Comparison of ENCODE assay signal across 8 mouse cellular contexts in the genomic region with DNA sequence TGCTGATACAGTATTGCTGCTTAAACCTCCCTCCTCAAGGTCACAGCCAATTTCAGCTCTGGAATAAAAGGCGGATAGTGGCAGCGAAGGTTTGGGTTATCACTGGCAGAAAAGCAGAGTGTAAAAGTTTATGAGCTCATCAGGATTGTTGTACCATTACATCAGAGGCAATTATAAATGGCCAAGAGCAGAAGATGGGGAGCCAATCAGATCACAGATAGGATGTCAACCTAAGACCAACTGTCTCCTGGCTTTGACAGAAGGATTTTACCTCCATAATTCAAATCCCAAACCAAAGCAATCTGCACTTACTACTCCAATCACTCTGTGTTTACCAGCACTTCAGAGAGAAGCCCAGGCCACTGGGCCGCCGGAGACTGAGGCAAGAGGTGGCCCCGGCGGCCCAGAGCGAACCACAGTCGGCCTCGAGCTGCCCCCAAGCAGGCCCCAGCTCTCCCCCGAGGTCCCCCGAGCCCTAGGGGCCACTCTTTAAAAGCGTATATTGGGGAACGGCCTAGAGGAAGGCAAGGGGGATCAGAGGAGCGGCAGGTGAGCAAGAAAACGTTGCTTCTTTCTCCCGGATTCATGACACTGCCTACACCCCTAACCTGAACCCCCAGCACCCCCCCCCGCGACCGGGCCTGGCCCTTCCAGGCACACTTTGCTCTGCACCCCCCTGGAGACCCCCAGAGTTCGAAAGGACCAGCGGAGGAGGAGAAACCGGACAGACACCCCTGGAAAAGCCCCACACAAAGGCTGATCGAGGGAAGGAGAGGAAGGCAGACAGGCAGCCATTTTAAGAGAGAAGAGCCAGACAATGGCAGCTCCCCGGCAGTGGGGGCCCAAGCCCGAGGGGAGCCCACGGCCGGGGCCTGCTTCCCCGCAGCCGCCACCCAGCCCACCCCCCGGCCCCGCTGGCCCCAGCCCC. TPM values are rescaled to one million over a fixed set of nuclear protein-coding genes. Genes with fewer than 3 reads are reported as not detected.
DNase-seq lines count a peak whose midpoint lies in the region; ATAC-seq lines count a peak whose summit lies in the region.

No protein-coding gene starts in this region.

- 0 out of 2 replicates have a peak, but pooled peaks cover 3% of the 10 kb centered on the region for H3K36me3 ChIP-seq in intestine, embryonic 15.5 days
- peaks cover 24% of the 10 kb centered on the region for H3K36me3 ChIP-seq in limb, embryonic 12.5 days
- H3K36me3 ChIP-seq in midbrain, embryonic 15.5 days (replicated peaks), result 0 out of 2 replicates have a peak, but pooled peaks cover 3% of the 10 kb centered on the region
- peaks cover 4% of the 10 kb centered on the region; the same call in 1 of the 2 replicates for H3K36me3 ChIP-seq in stomach, embryonic 16.5 days (ENCODE audit: control insufficient read depth, insufficient read depth, low read length)

- DNase-seq in urinary bladder, postnatal 25 days (ENCODE audit: low spot score), result peak; percentile 25
- no peak for DNase-seq in urinary bladder, postnatal 4 days (ENCODE audit: low spot score in 2 of 2)
- peak; percentile 50 to 51 for DNase-seq in cerebellum, postnatal 25 days
- DNase-seq in gastrocnemius, postnatal 25 days, result peak; percentile 32

- peak overlapping the region; percentile 100 for H3K4me3 ChIP-seq in intestine, embryonic 15.5 days (replicated peaks)
- peak overlapping the region; percentile 100 for H3K4me3 ChIP-seq in limb, embryonic 12.5 days (replicated peaks)
- H3K4me3 ChIP-seq in midbrain, embryonic 15.5 days, result peak overlapping the region; percentile 100
- peak overlapping the region; percentile 100 for H3K4me3 ChIP-seq in stomach, embryonic 16.5 days (replicated peaks; ENCODE audit: low read length)

- no peaks in the 10 kb centered on the region for H3K9me3 ChIP-seq in intestine, embryonic 15.5 days
- H3K9me3 ChIP-seq in limb, embryonic 12.5 days, result 0 out of 2 replicates have a peak, but pooled peaks cover 6% of the 10 kb centered on the region
- H3K9me3 ChIP-seq in midbrain, embryonic 15.5 days, result no peaks in the 10 kb centered on the region
- H3K9me3 ChIP-seq in stomach, embryonic 16.5 days (replicated peaks; ENCODE audit: control insufficient read depth, low read length), result no peaks in the 10 kb centered on the region

- ATAC-seq in intestine, embryonic 15.5 days, result peak; percentile 26
- no peak for ATAC-seq in limb, embryonic 12.5 days (ENCODE audit: insufficient number of reproducible peaks, insufficient read depth, low FRiP score, low TSS enrichment, low read depth)
- no peak for ATAC-seq in midbrain, embryonic 15.5 days (replicated peaks)
- ATAC-seq in stomach, embryonic 16.5 days (ENCODE audit: insufficient read depth, low FRiP score), result 0 out of 2 replicates have a peak, but pooled peaks have one; percentile 8

- 0% methylated on average over 31 of the region's 31 CpGs for WGBS in intestine, embryonic 15.5 days
- WGBS in limb, embryonic 12.5 days, result 1% methylated on average over 31 of the region's 31 CpGs
- 0% methylated on average over 31 of the region's 31 CpGs for WGBS in midbrain, embryonic 15.5 days
- under 1% methylated on average over 31 of the region's 31 CpGs for WGBS in stomach, embryonic 16.5 days

- H3K4me2 ChIP-seq in intestine, embryonic 15.5 days (replicated peaks), result peak overlapping the region; percentile 75
- peak overlapping the region; percentile 91 for H3K4me2 ChIP-seq in limb, embryonic 12.5 days
- peak overlapping the region; percentile 97 for H3K4me2 ChIP-seq in midbrain, embryonic 15.5 days
- peak overlapping the region; percentile 73 for H3K4me2 ChIP-seq in stomach, embryonic 16.5 days (ENCODE audit: low read depth, low read length)

- H3K27me3 ChIP-seq in intestine, embryonic 15.5 days (replicated peaks), result no peaks in the 10 kb centered on the region
- no peaks in the 10 kb centered on the region for H3K27me3 ChIP-seq in limb, embryonic 12.5 days
- no peaks in the 10 kb centered on the region for H3K27me3 ChIP-seq in midbrain, embryonic 15.5 days (replicated peaks)
- H3K27me3 ChIP-seq in stomach, embryonic 16.5 days (ENCODE audit: control insufficient read depth, insufficient read depth, low read length), result no peaks in the 10 kb centered on the region

- H3K27ac ChIP-seq in intestine, embryonic 15.5 days, result peak overlapping the region; percentile 100
- peak overlapping the region; percentile 100 for H3K27ac ChIP-seq in limb, embryonic 12.5 days
- H3K27ac ChIP-seq in midbrain, embryonic 15.5 days, result peak overlapping the region; percentile 99
- peak overlapping the region; percentile 100 for H3K27ac ChIP-seq in stomach, embryonic 16.5 days (ENCODE audit: low read length)

- peaks cover 38% of the 10 kb centered on the region for H3K4me1 ChIP-seq in intestine, embryonic 15.5 days (replicated peaks)
- H3K4me1 ChIP-seq in limb, embryonic 12.5 days (replicated peaks), result peaks cover 52% of the 10 kb centered on the region
- H3K4me1 ChIP-seq in midbrain, embryonic 15.5 days, result peaks cover 61% of the 10 kb centered on the region
- peaks cover 47% of the 10 kb centered on the region for H3K4me1 ChIP-seq in stomach, embryonic 16.5 days (ENCODE audit: control insufficient read depth, insufficient read depth, low read length)

- peak overlapping the region; percentile 100 for H3K9ac ChIP-seq in intestine, embryonic 15.5 days
- peak overlapping the region; percentile 100 for H3K9ac ChIP-seq in limb, embryonic 12.5 days (replicated peaks)
- peak overlapping the region; percentile 100 for H3K9ac ChIP-seq in midbrain, embryonic 15.5 days
- peak overlapping the region; percentile 100 for H3K9ac ChIP-seq in stomach, embryonic 16.5 days (ENCODE audit: low read length)

RNA-seq across cellular contexts. Expression of gene Arid1a, which starts 4.8 kb away (rescaled TPM):
- total RNA-seq in gastrocnemius, postnatal 25 days (2021), result 10 to 100 TPM; 19.6 to 21.7 TPM
- 21.6 and 24.9 TPM in 2 replicates for polyA plus RNA-seq in intestine, embryonic 15.5 days (2015; fragmentation: Nextera tagmentation; extraction: Ambion mirVana)
- polyA plus RNA-seq in limb, embryonic 12.5 days (2016; fragmentation: Nextera tagmentation; extraction: Ambion mirVana), result 39.6 and 41.6 TPM in 2 replicates
- 37.9 and 39.3 TPM in 2 replicates for polyA plus RNA-seq in midbrain, embryonic 15.5 days (2015; fragmentation: Nextera tagmentation; extraction: Ambion mirVana)
- polyA plus RNA-seq in stomach, embryonic 16.5 days (2015; fragmentation: Nextera tagmentation; extraction: Ambion mirVana), result 25.0 and 26.1 TPM in 2 replicates

Comparison
In these comparisons a context has a peak if more than half of its experiments do, and no peak if none do; other contexts are left out.
1. DNase-seq: peak in urinary bladder, postnatal 25 days (single experiment), cerebellum, postnatal 25 days (2 of 2) and gastrocnemius, postnatal 25 days (single experiment); none in urinary bladder, postnatal 4 days (0 of 2).
2. ATAC-seq: peak in intestine, embryonic 15.5 days (single experiment) and stomach, embryonic 16.5 days (single experiment); none in limb, embryonic 12.5 days (single experiment) and midbrain, embryonic 15.5 days (single experiment).
3. Peak in every context shown above with its lines, with median percentiles within 50 percentile points of each other: H3K27ac ChIP-seq, H3K4me2 ChIP-seq, H3K4me3 ChIP-seq and H3K9ac ChIP-seq.